Mouse (Mus musculus): Measurements from ENCODE around the gene Acss3.

Acss3 gene

GRCm38 (mm10) chr10:107123529-107124335 lies at the start of gene Acss3:
Gene Acss3, minus strand, starts transcription at chr10:107123668.
- no peak for DNase-seq

GRCm38 (mm10) chr10:107172003-107172689 lies 48.7 kb upstream of the Acss3 start:
- no peak for DNase-seq

- DNase-seq = no peak
Observed at GRCm38 (mm10) chr10:107166486-107166885, 43.0 kb upstream of the Acss3 start.

GRCm38 (mm10) chr10:107148759-107149158 lies 25.3 kb upstream of the Acss3 start:
- DNase-seq = no peak

- DNase-seq = no peak
Observed at GRCm38 (mm10) chr10:107144016-107144415, 20.5 kb upstream of the Acss3 start.

GRCm38 (mm10) chr10:107142910-107143309 lies 19.4 kb upstream of the Acss3 start:
- no peak for DNase-seq

GRCm38 (mm10) chr10:107122744-107123528 lies 532 bp downstream of the Acss3 start:
- DNase-seq = no peak

GRCm38 (mm10) chr10:107121301-107121700 lies 2.2 kb downstream of the Acss3 start:
- no peak for DNase-seq

- DNase-seq = no peak
Observed at GRCm38 (mm10) chr10:107119135-107119534, 4.3 kb downstream of the Acss3 start.

GRCm38 (mm10) chr10:107116709-107117267 lies 6.7 kb downstream of the Acss3 start:
- DNase-seq = no peak

GRCm38 (mm10) chr10:107115930-107116642 lies 7.4 kb downstream of the Acss3 start:
- no peak for DNase-seq

- no peak for DNase-seq
Observed at GRCm38 (mm10) chr10:107115121-107115520, 8.3 kb downstream of the Acss3 start.

- no peak for DNase-seq
Observed at GRCm38 (mm10) chr10:107094452-107094851, 29.0 kb downstream of the Acss3 start.

- DNase-seq = no peak
Observed at GRCm38 (mm10) chr10:107053846-107054624, 69.4 kb downstream of the Acss3 start.

GRCm38 (mm10) chr10:107050489-107050888 lies 73.0 kb downstream of the Acss3 start:
- no peak for DNase-seq

GRCm38 (mm10) chr10:107042656-107043055 lies 80.8 kb downstream of the Acss3 start:
- no peak for DNase-seq

GRCm38 (mm10) chr10:107040837-107041236 lies 82.6 kb downstream of the Acss3 start:
- no peak for DNase-seq

GRCm38 (mm10) chr10:107040378-107040777 lies 83.1 kb downstream of the Acss3 start:
- no peak for DNase-seq

GRCm38 (mm10) chr10:107039211-107039610 lies 84.3 kb downstream of the Acss3 start:
- no peak for DNase-seq

- no peak for DNase-seq
Observed at GRCm38 (mm10) chr10:107024254-107024653, 99.2 kb downstream of the Acss3 start.

- no peak for DNase-seq
Observed at GRCm38 (mm10) chr10:107021118-107021517, 102.3 kb downstream of the Acss3 start.

- no peak for DNase-seq
Observed at GRCm38 (mm10) chr10:107011142-107011541, 112.3 kb downstream of the Acss3 start.

All from right cerebral cortex, postnatal 14 days (tissue).